Mouse (Mus musculus) forebrain, embryonic 14.5 days (tissue): Measurements from ENCODE around the gene Map3k1. TPM values are rescaled to one million over a fixed set of nuclear protein-coding genes. Genes with fewer than 3 reads are reported as not detected.
A peak's percentile ranks its signal among the peaks of the same experiment; 100 is the strongest.

Experiments used
- ATAC-seq: fragments of 200-750 bp; cut with Nextera tagmentation; 2 replicates; pipeline ENCODE4 v1.8.0; 2017; ENCODE audit warnings: mild to moderate bottlenecking, moderate library complexity
- DNase-seq: peaks from one replicate; pipeline ENCODE4 v3.0.0-alpha.2; 2015; ENCODE audit warnings: low spot score
- H3K27ac ChIP-seq: fragments of 300-500 bp; sonication (generic); 2 replicates; pipeline ENCODE4 v1.5.1; 2014; ENCODE audit warnings: low read depth, mild to moderate bottlenecking, control low read depth, low read length, moderate library complexity
- H3K27me3 ChIP-seq: fragments of 300-500 bp; sonication (generic); replicated peaks from 2 replicates; pipeline ENCODE4 v1.6.1; 2014; ENCODE audit warnings: low read length, control low read depth, mixed read lengths; ENCODE audit not compliant: control insufficient read depth, insufficient read depth
- H3K36me3 ChIP-seq: fragments of 300-500 bp; sonication (generic); 2 replicates; pipeline ENCODE4 v1.6.1; 2014; ENCODE audit warnings: low read length, control low read depth; ENCODE audit not compliant: control insufficient read depth, insufficient read depth
- H3K4me1 ChIP-seq: fragments of 300-500 bp; sonication (generic); 2 replicates; pipeline ENCODE4 v1.6.1; 2014; ENCODE audit warnings: antibody characterized with exemption, low read length, control low read depth; ENCODE audit not compliant: control insufficient read depth, insufficient read depth
- H3K4me2 ChIP-seq: fragments of 300-500 bp; sonication (generic); 2 replicates; pipeline ENCODE4 v1.6.1; 2014; ENCODE audit warnings: mild to moderate bottlenecking, control low read depth, low read length
- H3K4me3 ChIP-seq: fragments of 300-500 bp; sonication (generic); 2 replicates; pipeline ENCODE4 v1.5.1; 2014; ENCODE audit warnings: low read depth, low read length, control low read depth
- H3K9ac ChIP-seq: fragments of 300-500 bp; sonication (generic); 2 replicates; pipeline ENCODE4 v1.6.1; 2014; ENCODE audit warnings: mild to moderate bottlenecking, low read length, control low read depth, moderate library complexity
- H3K9me3 ChIP-seq: fragments of 300-500 bp; sonication (generic); replicated peaks from 2 replicates; pipeline ENCODE4 v1.6.1; 2016; ENCODE audit warnings: low read length, control low read depth, mixed read lengths; ENCODE audit not compliant: control insufficient read depth
- WGBS: fragments of 180-500 bp; shearing (Covaris S2); extraction: QIAGEN DNeasy Blood & Tissue Kit; methylation state at CpG from one replicate; pipeline ENCODE4 v1.1.7; 2014; 5-methylcytosine and 5-hydroxymethylcytosine counted together
- polyA plus RNA-seq: library from polyadenylated mRNA; unstranded; fragments of >200 nt; fragmentation: Nextera tagmentation; extraction: Ambion mirVana; gene quantifications from 2 replicates; pipeline ENCODE4 v1.2.1, GENCODE M21; 2014

Map3k1 gene
- polyA plus RNA-seq, 1 experiment from 2014 or later = 9.5 TPM

GRCm38 (mm10) chr13:111789420-111790065, 19.2 kb downstream of the Map3k1 start:
- Histone ChIP-seq H3K9ac (no peak overlapping the region), H3K4me2 (no peak overlapping the region), H3K4me1 (peaks cover 17% of the 10 kb centered on the region; the same call in 1 of the 2 replicates), H3K27ac (no peak overlapping the region), H3K9me3 (no peaks in the 10 kb centered on the region), H3K4me3 (no peak overlapping the region), H3K27me3 (no peaks in the 10 kb centered on the region), H3K36me3 (no peaks in the 10 kb centered on the region)
- WGBS = 53% methylated on average over 9 of the region's 9 CpGs
- no peak for ATAC-seq
- DNase-seq = no peak

DNA sequence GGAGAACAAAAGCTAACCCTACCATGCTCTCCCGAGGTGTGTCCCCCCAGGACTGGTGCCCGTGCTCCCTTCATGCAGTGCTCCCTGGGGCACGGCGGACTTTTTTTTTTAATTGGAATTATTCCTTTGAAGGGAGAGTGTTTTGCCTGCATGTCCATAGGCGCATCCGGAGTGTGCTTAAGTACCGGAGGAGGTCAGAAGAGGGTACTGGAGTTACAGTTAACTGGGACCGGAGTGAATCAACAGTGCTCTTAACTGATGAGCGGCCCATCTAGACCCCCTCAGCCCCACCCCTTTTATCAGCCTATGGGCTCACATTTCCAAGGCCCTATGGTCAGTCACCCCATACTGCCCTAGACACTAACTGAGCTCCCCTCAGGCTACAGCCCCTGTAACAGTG, 19.9 kb downstream of the Map3k1 start:
- Histone ChIP-seq H3K27ac (no peak overlapping the region), H3K36me3 (no peaks in the 10 kb centered on the region), H3K9ac (no peak overlapping the region), H3K4me2 (no peak overlapping the region), H3K4me1 (peaks cover 17% of the 10 kb centered on the region; the same call in 1 of the 2 replicates), H3K9me3 (no peaks in the 10 kb centered on the region), H3K4me3 (no peak overlapping the region), H3K27me3 (no peaks in the 10 kb centered on the region)
- 76% methylated on average over 9 of the region's 9 CpGs for WGBS
- DNase-seq (no peak), ATAC-seq (no peak)

- Histone ChIP-seq H3K9me3 (no peaks in the 10 kb centered on the region), H3K27ac (no peak overlapping the region), H3K27me3 (no peaks in the 10 kb centered on the region), H3K4me2 (no peak overlapping the region), H3K36me3 (no peaks in the 10 kb centered on the region), H3K9ac (no peak overlapping the region), H3K4me1 (peaks cover 17% of the 10 kb centered on the region; the same call in 1 of the 2 replicates), H3K4me3 (no peak overlapping the region)
- ATAC-seq (peak; percentile 38), DNase-seq (peak; percentile 92)
- WGBS = 39% methylated on average over 18 of the region's 18 CpGs
Observed at GRCm38 (mm10) chr13:111787857-111788619, 20.8 kb downstream of the Map3k1 start.

GRCm38 (mm10) chr13:111786584-111786983, 22.2 kb downstream of the Map3k1 start:
- ATAC-seq (no peak), DNase-seq (no peak)
- 94% methylated on average over 7 of the region's 7 CpGs for WGBS

GRCm38 (mm10) chr13:111783451-111783850, 25.3 kb downstream of the Map3k1 start:
- ATAC-seq (no peak), DNase-seq (no peak)
- Histone ChIP-seq H3K9ac (no peak overlapping the region), H3K4me1 (no peaks in the 10 kb centered on the region), H3K4me2 (no peak overlapping the region), H3K9me3 (no peaks in the 10 kb centered on the region), H3K27me3 (no peaks in the 10 kb centered on the region), H3K27ac (no peak overlapping the region), H3K36me3 (no peaks in the 10 kb centered on the region), H3K4me3 (no peak overlapping the region)
- 81% methylated on average over 8 of the region's 8 CpGs for WGBS

More at GRCm38 (mm10) chr13:111786584-111786983, 22.2 kb downstream of the Map3k1 start:
- no peak overlapping the region for H3K27ac ChIP-seq
- no peaks in the 10 kb centered on the region for H3K36me3 ChIP-seq
- H3K4me3 ChIP-seq = no peak overlapping the region
- no peaks in the 10 kb centered on the region for H3K27me3 ChIP-seq
- no peaks in the 10 kb centered on the region for H3K9me3 ChIP-seq
- H3K4me2 ChIP-seq = no peak overlapping the region
- H3K9ac ChIP-seq = no peak overlapping the region
- H3K4me1 ChIP-seq = peaks cover 9% of the 10 kb centered on the region; the same call in 1 of the 2 replicates

DNA sequence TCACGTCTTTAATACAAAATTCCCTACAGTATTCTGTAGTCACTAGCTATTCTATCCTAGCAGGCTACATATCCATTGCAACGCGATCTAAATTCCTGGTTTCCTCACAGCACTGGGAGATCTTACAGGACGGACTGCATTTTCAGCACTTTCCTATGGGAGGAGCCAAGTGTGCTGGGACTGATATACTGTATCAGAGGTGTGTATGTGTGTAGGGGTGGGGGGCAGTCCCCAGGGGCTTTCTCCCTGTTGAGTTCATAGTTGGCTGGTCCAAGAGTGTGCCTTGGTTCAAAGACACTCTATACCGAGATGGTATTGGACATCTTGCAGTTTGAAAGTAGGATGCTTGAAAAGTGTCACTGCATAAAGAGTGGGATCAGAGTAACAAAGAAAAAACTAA, 29.3 kb downstream of the Map3k1 start:
- WGBS = 82% methylated on average over 5 of the region's 5 CpGs
- Histone ChIP-seq H3K9ac (no peak overlapping the region), H3K9me3 (no peaks in the 10 kb centered on the region), H3K4me3 (no peak overlapping the region), H3K27me3 (no peaks in the 10 kb centered on the region), H3K36me3 (no peaks in the 10 kb centered on the region; the same call in 1 of the 2 replicates), H3K4me1 (peaks cover 4% of the 10 kb centered on the region; the same call in 1 of the 2 replicates), H3K4me2 (no peak overlapping the region), H3K27ac (no peak overlapping the region)
- DNase-seq (no peak), ATAC-seq (no peak)

GRCm38 (mm10) chr13:111778606-111779005, 30.2 kb downstream of the Map3k1 start:
- DNase-seq = no peak
- no peaks in the 10 kb centered on the region for H3K9me3 ChIP-seq
- no peak overlapping the region for H3K4me3 ChIP-seq
- peaks cover 4% of the 10 kb centered on the region; the same call in 1 of the 2 replicates for H3K4me1 ChIP-seq
- ATAC-seq = no peak
- H3K27ac ChIP-seq = no peak overlapping the region
- 86% methylated on average over 6 of the region's 6 CpGs for WGBS
- no peak overlapping the region for H3K4me2 ChIP-seq
- H3K27me3 ChIP-seq = no peaks in the 10 kb centered on the region
- H3K9ac ChIP-seq = no peak overlapping the region
- H3K36me3 ChIP-seq = no peaks in the 10 kb centered on the region; the same call in 1 of the 2 replicates

- DNase-seq (no peak), ATAC-seq (no peak)
- Histone ChIP-seq H3K36me3 (peaks cover 5% of the 10 kb centered on the region; the same call in 1 of the 2 replicates), H3K4me3 (no peak overlapping the region), H3K27ac (no peak overlapping the region), H3K4me2 (no peak overlapping the region), H3K9me3 (no peaks in the 10 kb centered on the region), H3K9ac (no peak overlapping the region), H3K4me1 (peaks cover 4% of the 10 kb centered on the region; the same call in 1 of the 2 replicates), H3K27me3 (no peaks in the 10 kb centered on the region)
- WGBS = 72% methylated on average over 10 of the region's 10 CpGs
Observed at GRCm38 (mm10) chr13:111777865-111778264, 30.9 kb downstream of the Map3k1 start.

GRCm38 (mm10) chr13:111777179-111777578, 31.6 kb downstream of the Map3k1 start:
- 49% methylated on average over 7 of the region's 7 CpGs for WGBS
- Histone ChIP-seq H3K27me3 (no peaks in the 10 kb centered on the region), H3K4me1 (peaks cover 4% of the 10 kb centered on the region; the same call in 1 of the 2 replicates), H3K9ac (no peak overlapping the region), H3K4me2 (no peak overlapping the region), H3K36me3 (peaks cover 5% of the 10 kb centered on the region; the same call in 1 of the 2 replicates), H3K4me3 (no peak overlapping the region), H3K27ac (no peak overlapping the region), H3K9me3 (no peaks in the 10 kb centered on the region)
- ATAC-seq = peak; percentile 55; the same call in 1 of the 2 replicates
- peak; percentile 63 for DNase-seq
